Mouse (Mus musculus) CH12.LX (cell line): ENCODE results near the gene Gm128.

ENCODE experiments used
- CTCF ChIP-seq, 2 experiments: IDR thresholded peaks in 1 of 2; conservative IDR thresholded peaks in 1 of 2; 2 replicates each; pipeline ENCODE4 v1.5.1; 2011 to 2012; ENCODE audit warnings: low read depth in 2 of 2, low read length in 2 of 2, improper control_type of control experiment in 1 of 2, inconsistent platforms in 1 of 2, mild to moderate bottlenecking in 1 of 2, moderate library complexity in 1 of 2
- ELF1 ChIP-seq: IDR thresholded peaks from 2 replicates; pipeline ENCODE4 v1.6.1; 2014; ENCODE audit warnings: low read depth, mild to moderate bottlenecking, inconsistent platforms, low read length, improper control_type of control experiment
- EP300 ChIP-seq: IDR thresholded peaks from 2 replicates; pipeline ENCODE4 v1.6.1; 2011; ENCODE audit warnings: low read length, improper control_type of control experiment
- HCFC1 ChIP-seq: IDR thresholded peaks from 2 replicates; pipeline ENCODE4 v1.6.1; 2012; ENCODE audit warnings: low read depth, mild to moderate bottlenecking, inconsistent platforms, low read length, improper control_type of control experiment
- KAT2A ChIP-seq: IDR thresholded peaks from 2 replicates; pipeline ENCODE4 v1.6.1; 2012; ENCODE audit warnings: low read length, improper control_type of control experiment, inconsistent platforms; ENCODE audit not compliant: insufficient replicate concordance
- MAFK ChIP-seq: IDR thresholded peaks from 2 replicates; pipeline ENCODE4 v1.6.1; 2011; ENCODE audit warnings: low read length, improper control_type of control experiment; ENCODE audit not compliant: insufficient replicate concordance
- MAZ ChIP-seq: IDR thresholded peaks from 2 replicates; pipeline ENCODE4 v1.6.1; 2012; ENCODE audit warnings: low read depth, mild to moderate bottlenecking, inconsistent platforms, low read length, improper control_type of control experiment, moderate library complexity
- MEF2A ChIP-seq: IDR thresholded peaks from 2 replicates; pipeline ENCODE4 v1.6.1; 2014; ENCODE audit warnings: low read depth, mild to moderate bottlenecking, inconsistent platforms, low read length, improper control_type of control experiment, borderline replicate concordance
- POLR2A ChIP-seq: IDR thresholded peaks from 2 replicates; pipeline ENCODE4 v1.6.1; 2011; ENCODE audit warnings: low read depth, mild to moderate bottlenecking, improper control_type of control experiment, low read length
- RAD21 ChIP-seq: IDR thresholded peaks from 2 replicates; pipeline ENCODE4 v1.6.1; 2011; ENCODE audit warnings: low read depth, mild to moderate bottlenecking, low read length, improper control_type of control experiment, moderate library complexity
- UBTF ChIP-seq: IDR thresholded peaks from 2 replicates; pipeline ENCODE4 v1.6.1; 2012; ENCODE audit warnings: low read depth, mild to moderate bottlenecking, inconsistent platforms, low read length, improper control_type of control experiment, moderate library complexity
- USF1 ChIP-seq: IDR thresholded peaks from 2 replicates; pipeline ENCODE4 v1.6.1; 2014; ENCODE audit warnings: low read depth, mild to moderate bottlenecking, inconsistent platforms, low read length, improper control_type of control experiment
- ZKSCAN1 ChIP-seq: IDR thresholded peaks from 2 replicates; pipeline ENCODE4 v1.6.1; 2012; ENCODE audit warnings: low read depth, inconsistent platforms, low read length, improper control_type of control experiment, borderline replicate concordance
- ZNF384 ChIP-seq: IDR thresholded peaks from 2 replicates; pipeline ENCODE4 v1.6.1; 2012; ENCODE audit warnings: low read depth, low read length, improper control_type of control experiment, inconsistent platforms

GRCm38 (mm10) chr3:95284501-95285281, 43.3 kb upstream of the Gm128 start:
- TF ChIP-seq MAFK: no peak
- no peak for TF ChIP-seq CTCF (conservative IDR thresholded peaks at IDR 0.05 in 1 of 2, IDR thresholded peaks at IDR 0.05 in 1 of 2; ENCODE audit: low read depth in 2 of 2, low read length in 2 of 2)
- TF ChIP-seq MAZ: no peak
- TF ChIP-seq EP300: no peak
- no peak for TF ChIP-seq USF1
- TF ChIP-seq POLR2A: no peak
- TF ChIP-seq ZNF384: no peak
- no peak for TF ChIP-seq KAT2A
- no peak for TF ChIP-seq ELF1
- no peak for TF ChIP-seq MEF2A
- no peak for TF ChIP-seq HCFC1
- TF ChIP-seq ZKSCAN1: no peak
- no peak for TF ChIP-seq RAD21
- TF ChIP-seq UBTF: no peak
